Mouse (Mus musculus): Measurements from ENCODE around the gene Agr2. TPM values are rescaled to one million over a fixed set of nuclear protein-coding genes. Genes with fewer than 3 reads are reported as not detected.

The Agr2 gene
- 116 and 347 TPM in 2 replicates for polyA plus RNA-seq (2012; rRNA removed; ENCODE audit: low replicate concordance)

GRCm38 (mm10) chr12:35992711-35993110 lies at the start of gene Agr2:
TSS of gene Agr2 (plus strand) at chr12:35992907.

DNA sequence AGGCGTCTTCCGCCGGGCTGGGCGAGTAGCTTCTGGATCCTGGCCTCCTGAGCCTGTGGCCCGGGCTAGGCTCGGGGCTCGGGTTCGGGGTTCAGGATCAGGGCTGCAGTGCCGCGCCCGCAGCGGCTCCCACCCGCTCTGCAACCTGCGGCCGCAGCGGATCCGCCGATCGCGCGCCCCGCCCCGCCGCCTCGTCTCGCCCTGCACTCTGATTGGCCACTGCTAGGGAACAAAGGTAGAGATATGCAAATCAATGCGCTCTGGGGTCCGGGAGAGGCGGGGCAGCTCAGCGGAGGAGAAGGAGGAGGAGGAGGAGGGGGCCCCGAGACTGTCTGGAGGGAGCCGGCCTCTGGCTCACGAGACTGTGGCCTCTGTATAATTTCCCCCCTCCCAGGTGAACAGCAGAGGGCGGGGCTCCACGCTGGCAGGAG lies 49.7 kb downstream of the Agr2 start, which contains the start of gene Tspan13:
TSS of gene Tspan13 (minus strand) at position 153 of the 431 bp plus-strand sequence.

Other genes starting within 250 kb of the Agr2 start
- 0.14 TPM in 1 of 2 replicates, not detected in the other for gene Agr3, start 67.3 kb upstream of the Agr2 start, polyA plus RNA-seq (2012; rRNA removed; ENCODE audit: low replicate concordance)
- gene Tspan13, start 49.6 kb downstream of the Agr2 start, polyA plus RNA-seq (2012; rRNA removed; ENCODE audit: low replicate concordance), result 537 and 798 TPM in 2 replicates
- gene Ankmy2, start 164.2 kb downstream of the Agr2 start, polyA plus RNA-seq (2012; rRNA removed; ENCODE audit: low replicate concordance), result 3.8 and 3.9 TPM in 2 replicates
- gene Bzw2, start 165.2 kb downstream of the Agr2 start, polyA plus RNA-seq (2012; rRNA removed; ENCODE audit: low replicate concordance), result 3.0 and 4.5 TPM in 2 replicates

All from duodenum, adult 2 months (tissue).